Mouse (Mus musculus): ENCODE data around the gene Obox8. TPM values are rescaled to one million over a fixed set of nuclear protein-coding genes. Genes with fewer than 3 reads are reported as not detected.

Gene Obox8
- not detected in 2 replicates for polyA plus RNA-seq (2015; fragmentation: Nextera tagmentation; extraction: Ambion mirVana)

- Histone ChIP-seq H3K4me3 (replicated peaks) (no peak within 1 kb of the TSS), H3K27me3 (replicated peaks) (no peaks in the 10 kb centered on the region), H3K36me3 (no peaks in the 10 kb centered on the region), H3K9ac (no peak within 1 kb of the TSS), H3K4me2 (no peak within 1 kb of the TSS), H3K4me1 (no peaks in the 10 kb centered on the region), H3K27ac (no peak within 1 kb of the TSS), H3K9me3 (no peaks in the 10 kb centered on the region)
- 76% methylated on average over 2 of the region's 2 CpGs for WGBS
- no peak for ATAC-seq (ENCODE audit: insufficient read depth, low FRiP score, low read depth)
Measured at GRCm38 (mm10) chr7:14333457-14333856, at the start of gene Obox8. TSS of gene Obox8 (minus strand) at chr7:14333557.

- Histone ChIP-seq H3K4me1 (no peaks in the 10 kb centered on the region), H3K27me3 (replicated peaks) (no peaks in the 10 kb centered on the region), H3K9me3 (no peaks in the 10 kb centered on the region), H3K9ac (no peak overlapping the region), H3K4me2 (no peak overlapping the region), H3K36me3 (no peaks in the 10 kb centered on the region), H3K4me3 (replicated peaks) (no peak overlapping the region), H3K27ac (no peak overlapping the region)
- WGBS = 30% methylated on average over 2 of the region's 2 CpGs
- no peak for ATAC-seq (ENCODE audit: insufficient read depth, low FRiP score, low read depth)
Measured at GRCm38 (mm10) chr7:14317209-14317608, 16.1 kb downstream of the Obox8 start.

- Histone ChIP-seq H3K9me3 (no peaks in the 10 kb centered on the region), H3K27me3 (replicated peaks) (no peaks in the 10 kb centered on the region), H3K36me3 (no peaks in the 10 kb centered on the region), H3K9ac (no peak overlapping the region), H3K27ac (no peak overlapping the region), H3K4me1 (no peaks in the 10 kb centered on the region), H3K4me2 (no peak overlapping the region), H3K4me3 (replicated peaks) (no peak overlapping the region)
- no peak for ATAC-seq (ENCODE audit: insufficient read depth, low FRiP score, low read depth)
- WGBS = 61% methylated on average over 3 of the region's 3 CpGs
Measured at GRCm38 (mm10) chr7:14308671-14309070, 24.7 kb downstream of the Obox8 start.

DNA sequence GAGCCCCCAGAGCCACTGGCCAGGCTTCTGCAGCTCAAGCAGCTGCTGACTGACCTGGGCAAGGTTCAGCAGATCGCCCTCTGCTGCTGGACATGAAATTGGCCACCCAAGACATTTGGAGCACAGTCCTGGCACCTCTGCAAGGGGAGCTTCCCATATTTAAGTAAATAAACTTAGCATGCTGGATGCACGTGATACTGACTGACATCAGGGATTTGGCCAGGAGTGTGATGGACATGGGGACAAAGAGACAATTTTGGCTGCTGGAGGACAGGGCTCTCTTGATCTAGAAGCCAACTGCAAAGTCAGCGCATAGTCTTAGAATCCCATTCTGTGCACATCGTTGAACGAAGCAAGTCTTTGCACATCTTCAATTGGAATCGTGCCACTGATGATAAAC, 25.8 kb downstream of the Obox8 start:
- Histone ChIP-seq H3K27me3 (replicated peaks) (no peaks in the 10 kb centered on the region), H3K4me2 (no peak overlapping the region), H3K36me3 (no peaks in the 10 kb centered on the region), H3K9me3 (no peaks in the 10 kb centered on the region), H3K4me1 (no peaks in the 10 kb centered on the region), H3K9ac (no peak overlapping the region), H3K27ac (no peak overlapping the region), H3K4me3 (replicated peaks) (no peak overlapping the region)
- no peak for ATAC-seq (ENCODE audit: insufficient read depth, low FRiP score, low read depth)
- 80% methylated on average over 6 of the region's 6 CpGs for WGBS

Other genes with a start within 250 kb of the Obox8 start
- gene Sult2a3, start 210.5 kb downstream of the Obox8 start, polyA plus RNA-seq (2015; fragmentation: Nextera tagmentation; extraction: Ambion mirVana) = not detected in 2 replicates
- gene Sult2a6, start 78.7 kb downstream of the Obox8 start, polyA plus RNA-seq (2015; fragmentation: Nextera tagmentation; extraction: Ambion mirVana) = not detected in 2 replicates
- gene Sult2a8, start 113.2 kb upstream of the Obox8 start, polyA plus RNA-seq (2015; fragmentation: Nextera tagmentation; extraction: Ambion mirVana) = 0.14 and 0.72 TPM in 2 replicates
- not detected in 2 replicates for gene Sult2a7, start 160.7 kb upstream of the Obox8 start, polyA plus RNA-seq (2015; fragmentation: Nextera tagmentation; extraction: Ambion mirVana)
- gene Vmn1r90, start 229.9 kb upstream of the Obox8 start, polyA plus RNA-seq (2015; fragmentation: Nextera tagmentation; extraction: Ambion mirVana) = 0.17 and 0.30 TPM in 2 replicates